Mouse (Mus musculus): ENCODE results near the gene Zbtb41. TPM values are rescaled to one million over a fixed set of nuclear protein-coding genes. Genes with fewer than 3 reads are reported as not detected.
"Not testable (repeated sequence)": the region's sequence is repeated elsewhere in the genome, so short reads cannot be mapped to it uniquely, and the experiment has no call there.

Gene Zbtb41
- 8.4 and 11.1 TPM in 2 replicates for polyA plus RNA-seq (2016; fragmentation: Nextera tagmentation; extraction: Ambion mirVana)

GRCm38 (mm10) chr1:139421875-139422791, at the start of gene Zbtb41:
Gene Zbtb41 (plus strand): TSS chr1:139422288.
- no peaks in the 10 kb centered on the region for H3K27me3 ChIP-seq (ENCODE audit: low read depth, poor library complexity, severe bottlenecking)
- H3K9me3 ChIP-seq (replicated peaks) = no peaks in the 10 kb centered on the region
- peak within 1 kb of the TSS; percentile 97 for H3K27ac ChIP-seq
- DNase-seq (ENCODE audit: low spot score) = peak; percentile 93
- H3K36me3 ChIP-seq = peaks cover 11% of the 10 kb centered on the region
- H3K4me1 ChIP-seq = peaks cover 38% of the 10 kb centered on the region
- under 1% methylated on average over 81 of the region's 88 CpGs for WGBS
- H3K4me3 ChIP-seq = peak within 1 kb of the TSS; percentile 77

GRCm38 (mm10) chr1:139375900-139376299, 46.2 kb upstream of the Zbtb41 start:
- peaks cover 17% of the 10 kb centered on the region for H3K4me1 ChIP-seq
- no peaks in the 10 kb centered on the region for H3K9me3 ChIP-seq (replicated peaks)
- 57% methylated on average over 6 of the region's 6 CpGs for WGBS
- DNase-seq (ENCODE audit: low spot score) = no peak
- H3K27me3 ChIP-seq (ENCODE audit: low read depth, poor library complexity, severe bottlenecking) = no peaks in the 10 kb centered on the region
- no peaks in the 10 kb centered on the region for H3K36me3 ChIP-seq
- no peak overlapping the region for H3K27ac ChIP-seq
- no peak overlapping the region for H3K4me3 ChIP-seq

- peak; percentile 41 for DNase-seq (ENCODE audit: low spot score)
- Histone ChIP-seq H3K4me3 (no peak within 1 kb of the TSS), H3K36me3 (no peaks in the 10 kb centered on the region), H3K4me1 (peaks cover 17% of the 10 kb centered on the region), H3K27me3 (ENCODE audit: low read depth, poor library complexity, severe bottlenecking) (no peaks in the 10 kb centered on the region), H3K27ac (no peak within 1 kb of the TSS), H3K9me3 (replicated peaks) (no peaks in the 10 kb centered on the region)
- WGBS = 13% methylated on average over 5 of the region's 5 CpGs
Measured at GRCm38 (mm10) chr1:139376638-139377286, 45.3 kb upstream of the Zbtb41 start, which contains the start of gene Crb1. Gene Crb1 (minus strand): TSS chr1:139377100.

GRCm38 (mm10) chr1:139378861-139379620, 43.0 kb upstream of the Zbtb41 start:
- no peak for DNase-seq (ENCODE audit: low spot score)
- WGBS = 25% methylated on average over 11 of the region's 11 CpGs

GRCm38 (mm10) chr1:139379621-139379984, 42.5 kb upstream of the Zbtb41 start:
- H3K4me3 ChIP-seq = no peak overlapping the region
- WGBS = 18% methylated on average over 4 of the region's 4 CpGs
- H3K9me3 ChIP-seq (replicated peaks) = no peaks in the 10 kb centered on the region
- peaks cover 17% of the 10 kb centered on the region for H3K4me1 ChIP-seq
- H3K27me3 ChIP-seq (ENCODE audit: low read depth, poor library complexity, severe bottlenecking) = no peaks in the 10 kb centered on the region
- DNase-seq (ENCODE audit: low spot score) = no peak
- no peaks in the 10 kb centered on the region for H3K36me3 ChIP-seq
- no peak overlapping the region for H3K27ac ChIP-seq

More at GRCm38 (mm10) chr1:139378861-139379620, 43.0 kb upstream of the Zbtb41 start:
- no peaks in the 10 kb centered on the region for H3K27me3 ChIP-seq (ENCODE audit: low read depth, poor library complexity, severe bottlenecking)
- no peaks in the 10 kb centered on the region for H3K36me3 ChIP-seq
- no peak overlapping the region for H3K4me3 ChIP-seq
- H3K9me3 ChIP-seq (replicated peaks) = no peaks in the 10 kb centered on the region
- no peak overlapping the region for H3K27ac ChIP-seq
- H3K4me1 ChIP-seq = peaks cover 17% of the 10 kb centered on the region

GRCm38 (mm10) chr1:139391747-139392146, 30.3 kb upstream of the Zbtb41 start:
- H3K27ac ChIP-seq = no peak overlapping the region
- no peaks in the 10 kb centered on the region for H3K27me3 ChIP-seq (ENCODE audit: low read depth, poor library complexity, severe bottlenecking)
- DNase-seq (ENCODE audit: low spot score) = no peak
- no peak overlapping the region for H3K4me3 ChIP-seq
- no peaks in the 10 kb centered on the region for H3K36me3 ChIP-seq
- no peaks in the 10 kb centered on the region for H3K9me3 ChIP-seq (replicated peaks)
- H3K4me1 ChIP-seq = no peaks in the 10 kb centered on the region
- 51% methylated on average over 2 of the region's 2 CpGs for WGBS

GRCm38 (mm10) chr1:139396589-139396988, 25.5 kb upstream of the Zbtb41 start:
- Histone ChIP-seq H3K9me3 (replicated peaks) (no peaks in the 10 kb centered on the region), H3K4me3 (no peak overlapping the region), H3K27me3 (ENCODE audit: low read depth, poor library complexity, severe bottlenecking) (no peaks in the 10 kb centered on the region), H3K4me1 (no peaks in the 10 kb centered on the region), H3K27ac (no peak overlapping the region), H3K36me3 (no peaks in the 10 kb centered on the region)
- 46% methylated on average over 1 of the region's 1 CpGs for WGBS
- DNase-seq (ENCODE audit: low spot score) = no peak

GRCm38 (mm10) chr1:139405766-139406165, 16.3 kb upstream of the Zbtb41 start:
- H3K27ac ChIP-seq = no peak overlapping the region
- H3K36me3 ChIP-seq = no peaks in the 10 kb centered on the region
- no peak overlapping the region for H3K4me3 ChIP-seq
- H3K27me3 ChIP-seq (ENCODE audit: low read depth, poor library complexity, severe bottlenecking) = no peaks in the 10 kb centered on the region
- DNase-seq (ENCODE audit: low spot score) = no peak
- H3K4me1 ChIP-seq = 0 out of 2 replicates have a peak, but pooled peaks cover 4% of the 10 kb centered on the region
- no peaks in the 10 kb centered on the region for H3K9me3 ChIP-seq (replicated peaks)

- no peak overlapping the region for H3K27ac ChIP-seq
- 62% methylated on average over 5 of the region's 5 CpGs for WGBS
- H3K9me3 ChIP-seq (replicated peaks) = no peaks in the 10 kb centered on the region
- no peaks in the 10 kb centered on the region for H3K36me3 ChIP-seq
- no peaks in the 10 kb centered on the region for H3K27me3 ChIP-seq (ENCODE audit: low read depth, poor library complexity, severe bottlenecking)
- 0 out of 2 replicates have a peak, but pooled peaks cover 4% of the 10 kb centered on the region for H3K4me1 ChIP-seq
- DNase-seq (ENCODE audit: low spot score) = no peak
- no peak overlapping the region for H3K4me3 ChIP-seq
Measured at GRCm38 (mm10) chr1:139407701-139408100, 14.4 kb upstream of the Zbtb41 start.

- H3K4me3 ChIP-seq; H3K27me3 ChIP-seq (ENCODE audit: low read depth, poor library complexity, severe bottlenecking); DNase-seq (ENCODE audit: low spot score); H3K4me1 ChIP-seq; H3K27ac ChIP-seq; H3K9me3 ChIP-seq (replicated peaks); H3K36me3 ChIP-seq: not testable (repeated sequence)
- WGBS = 95% methylated on average over 2 of the region's 2 CpGs
Measured at GRCm38 (mm10) chr1:139412365-139412764, 9.7 kb upstream of the Zbtb41 start.

GRCm38 (mm10) chr1:139413465-139413864, 8.6 kb upstream of the Zbtb41 start:
- H3K27me3 ChIP-seq (ENCODE audit: low read depth, poor library complexity, severe bottlenecking) = no peaks in the 10 kb centered on the region
- H3K9me3 ChIP-seq (replicated peaks) = no peaks in the 10 kb centered on the region
- WGBS = 88% methylated on average over 3 of the region's 3 CpGs
- no peak for DNase-seq (ENCODE audit: low spot score)
- no peak overlapping the region for H3K4me3 ChIP-seq
- H3K4me1 ChIP-seq = no peaks in the 10 kb centered on the region
- H3K36me3 ChIP-seq = no peaks in the 10 kb centered on the region
- no peak overlapping the region for H3K27ac ChIP-seq

GRCm38 (mm10) chr1:139421521-139421874, 590 bp upstream of the Zbtb41 start:
- 8% methylated on average over 8 of the region's 8 CpGs for WGBS
- Histone ChIP-seq H3K4me3 (peak overlapping the region; percentile 77), H3K27me3 (ENCODE audit: low read depth, poor library complexity, severe bottlenecking) (no peaks in the 10 kb centered on the region), H3K36me3 (peaks cover 8% of the 10 kb centered on the region), H3K4me1 (peaks cover 38% of the 10 kb centered on the region), H3K27ac (peak overlapping the region; percentile 97), H3K9me3 (replicated peaks) (no peaks in the 10 kb centered on the region)
- no peak for DNase-seq (ENCODE audit: low spot score)
